Mouse (Mus musculus) R1 (cell line): ENCODE results near the gene Cdc14b.
"Not testable (repeated sequence)": the region's sequence is repeated elsewhere in the genome, so short reads cannot be mapped to it uniquely, and the experiment has no call there.

ENCODE experiments used
- DNase-seq: peaks from one replicate; pipeline ENCODE4 v3.0.0-alpha.2; 2018; ENCODE audit warnings: low read depth, low spot score

Gene Cdc14b

GRCm38 (mm10) chr13:64273891-64274844 is 922 bp downstream of the Cdc14b start:
- peak; percentile 52 for DNase-seq

DNA sequence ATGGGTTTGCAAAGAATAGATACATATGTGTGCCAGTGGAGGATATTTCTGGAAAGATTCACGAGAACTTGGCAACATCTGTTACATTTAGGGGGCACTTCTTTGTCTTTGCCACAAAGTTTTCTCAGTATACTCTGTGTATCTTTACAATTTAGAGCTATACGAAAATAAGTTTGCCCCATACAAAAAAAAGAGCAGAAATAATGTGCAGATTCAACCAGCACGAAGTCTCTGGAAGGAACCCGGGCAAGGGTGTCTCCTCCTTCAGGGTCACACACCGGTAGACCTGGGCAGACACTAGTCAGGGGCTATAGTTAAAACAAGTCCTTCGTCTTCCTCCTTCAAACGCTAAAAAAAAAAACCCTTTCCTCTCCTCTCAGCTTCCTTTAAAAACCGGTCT is 1.7 kb downstream of the Cdc14b start:
- DNase-seq = no peak

GRCm38 (mm10) chr13:64268384-64268783 is 6.7 kb downstream of the Cdc14b start:
- DNase-seq = no peak

DNA sequence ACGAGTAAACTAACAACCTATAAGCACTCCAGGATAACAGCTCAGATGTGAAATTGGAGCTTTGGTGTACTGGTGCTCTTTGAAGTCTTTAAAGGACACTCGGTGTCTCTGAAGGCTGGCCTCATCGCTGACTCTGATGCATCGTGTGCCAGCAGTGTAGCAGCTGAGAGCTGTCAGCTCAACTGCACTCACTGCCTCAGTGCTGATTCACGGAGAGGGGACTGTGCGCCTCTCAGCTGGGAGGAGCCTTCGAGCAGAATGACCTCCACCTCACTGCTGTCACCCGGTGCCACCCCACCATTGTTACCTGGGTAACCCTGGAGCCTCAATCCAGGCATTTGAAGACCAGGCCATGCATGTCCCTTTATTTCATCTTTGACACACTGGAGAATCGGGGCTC is 7.9 kb downstream of the Cdc14b start:
- no peak for DNase-seq

GRCm38 (mm10) chr13:64264586-64264985 is 10.5 kb downstream of the Cdc14b start:
- no peak for DNase-seq

DNA sequence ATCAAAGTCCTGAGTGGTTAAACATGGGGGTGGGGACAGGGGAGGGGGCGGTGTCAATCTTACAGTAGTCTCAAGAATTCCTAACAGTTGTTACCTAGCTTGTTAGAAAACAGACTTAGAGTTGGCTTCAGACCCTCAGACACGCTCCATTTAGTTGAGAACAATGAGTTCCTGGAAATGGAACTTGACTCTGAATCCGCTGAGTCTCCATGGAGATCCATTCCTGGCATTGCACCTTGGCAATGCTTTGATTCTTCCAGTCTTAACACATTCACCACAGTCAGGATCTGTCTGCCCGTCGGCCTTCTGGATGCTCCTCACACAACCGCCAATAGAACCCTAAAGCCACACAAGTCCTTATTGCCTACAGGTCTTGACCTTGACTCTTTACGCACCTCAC is 15.2 kb downstream of the Cdc14b start:
- peak; percentile 62 for DNase-seq

- DNase-seq = no peak
Measured at GRCm38 (mm10) chr13:64258516-64258821, 16.6 kb downstream of the Cdc14b start.

DNA sequence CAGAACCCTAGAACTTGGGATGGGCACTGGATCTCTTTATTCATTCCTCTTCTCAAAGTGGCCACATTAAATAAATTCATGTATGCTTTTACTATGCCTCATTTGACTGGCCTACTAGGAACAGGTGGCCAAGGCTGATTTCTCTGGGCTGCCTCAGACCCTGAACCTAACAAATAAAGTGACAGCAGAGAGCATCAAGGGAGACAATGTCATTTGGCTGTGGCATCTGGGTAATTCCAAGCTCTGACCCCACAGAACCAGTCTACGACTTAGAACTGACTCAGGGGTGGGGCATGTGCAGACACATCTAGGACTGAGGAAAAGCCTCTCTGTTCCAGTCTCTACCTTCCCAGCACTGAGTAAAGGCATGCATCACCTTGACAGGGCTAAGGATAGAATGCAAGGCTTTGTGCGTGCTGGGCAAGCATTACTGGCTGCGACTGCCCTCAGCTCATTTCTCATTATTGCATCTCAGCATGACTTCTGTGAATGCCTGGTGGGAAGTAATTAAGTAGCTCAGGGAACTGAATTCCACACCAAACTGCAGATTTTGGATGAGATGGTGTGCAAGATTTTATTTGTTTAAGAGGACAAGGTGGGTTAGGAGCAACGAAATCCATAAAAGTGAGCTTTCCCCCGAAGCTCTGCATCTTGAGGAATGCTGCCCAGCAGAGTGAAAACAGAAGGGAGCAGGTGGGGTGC is 17.1 kb downstream of the Cdc14b start:
- peak; percentile 60 for DNase-seq

DNA sequence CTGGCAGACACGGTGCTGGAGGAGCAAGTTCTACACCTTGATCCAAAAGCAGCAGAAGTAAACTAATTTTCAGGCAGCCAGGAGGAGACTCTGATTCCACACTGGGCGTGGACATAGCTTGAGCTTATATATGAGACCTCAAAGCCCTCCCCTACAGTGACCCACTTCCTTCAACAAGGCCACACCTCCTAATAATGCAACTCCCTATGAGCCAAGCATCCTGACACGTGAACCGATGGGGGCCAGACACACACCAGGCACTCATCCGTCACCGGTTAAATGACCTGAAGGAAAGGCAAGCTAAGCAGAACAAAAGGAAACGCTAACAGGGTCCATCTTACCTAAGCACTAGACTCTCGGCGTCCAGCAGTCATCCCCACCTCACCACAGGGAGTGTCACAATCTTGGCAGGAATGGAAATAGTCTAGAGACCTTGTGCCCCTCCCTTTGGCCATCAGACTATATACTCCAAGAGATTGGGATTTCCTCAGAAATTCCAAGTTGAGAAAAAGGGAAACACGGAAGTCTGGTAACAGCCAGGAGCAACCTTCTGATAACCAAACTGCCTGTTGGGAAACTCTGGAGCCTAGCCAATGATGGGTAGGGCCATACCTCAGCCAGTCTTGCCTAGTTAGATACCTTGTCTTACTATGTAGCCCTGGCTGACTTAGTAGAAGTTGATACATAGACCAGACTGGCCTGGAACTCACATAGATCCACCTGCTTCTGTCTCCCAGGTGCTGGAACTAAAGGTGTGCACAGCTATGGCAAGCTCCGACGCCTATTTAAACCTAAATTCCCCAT is 17.9 kb downstream of the Cdc14b start:
- DNase-seq = peak; percentile 17

GRCm38 (mm10) chr13:64254185-64254584 is 20.9 kb downstream of the Cdc14b start:
- not testable (repeated sequence) for DNase-seq

GRCm38 (mm10) chr13:64253697-64254096 is 21.4 kb downstream of the Cdc14b start:
- DNase-seq = peak; percentile 60

DNA sequence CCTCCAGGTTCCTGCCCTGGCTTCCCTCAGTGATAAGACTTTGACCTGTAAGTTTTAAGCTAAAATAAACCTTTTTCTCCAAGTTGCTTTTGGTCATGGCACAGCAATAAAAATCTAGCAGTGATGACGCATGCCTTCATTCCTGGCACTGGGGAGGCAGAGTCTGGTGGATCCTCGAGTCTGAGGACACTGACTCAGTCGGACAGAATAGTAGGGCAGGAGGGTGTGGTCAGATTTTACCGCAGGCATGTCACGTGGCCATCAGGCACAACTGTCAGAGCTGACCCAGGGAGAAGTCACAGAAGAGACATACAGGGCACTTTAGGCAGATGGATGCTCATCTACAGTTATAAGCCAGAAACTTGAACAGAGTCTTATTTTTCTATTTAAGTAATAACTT is 22.9 kb downstream of the Cdc14b start:
- DNase-seq = peak; percentile 16

DNA sequence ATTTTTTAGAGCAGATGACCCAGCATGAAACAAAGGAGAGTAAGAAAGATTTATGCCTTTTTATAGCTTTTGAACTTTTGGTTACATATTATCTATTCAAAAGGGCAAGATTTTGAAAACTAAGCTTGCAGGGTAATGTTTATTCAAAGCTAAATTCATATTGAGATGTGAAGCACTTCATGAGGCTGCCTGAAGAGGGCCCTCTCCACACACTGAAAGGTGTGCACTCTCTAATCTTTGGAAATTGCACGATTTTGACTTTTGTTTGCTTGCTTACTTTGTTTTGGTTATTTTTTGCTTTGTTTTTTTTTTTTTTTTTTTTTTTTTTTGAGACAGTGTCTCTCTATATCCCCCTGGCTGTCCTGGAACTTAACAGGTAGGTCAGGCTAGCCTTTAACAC is 24.7 kb downstream of the Cdc14b start:
- DNase-seq = peak; percentile 46

- DNase-seq = peak; percentile 81
Measured at GRCm38 (mm10) chr13:64248775-64249524, 26.1 kb downstream of the Cdc14b start.

DNA sequence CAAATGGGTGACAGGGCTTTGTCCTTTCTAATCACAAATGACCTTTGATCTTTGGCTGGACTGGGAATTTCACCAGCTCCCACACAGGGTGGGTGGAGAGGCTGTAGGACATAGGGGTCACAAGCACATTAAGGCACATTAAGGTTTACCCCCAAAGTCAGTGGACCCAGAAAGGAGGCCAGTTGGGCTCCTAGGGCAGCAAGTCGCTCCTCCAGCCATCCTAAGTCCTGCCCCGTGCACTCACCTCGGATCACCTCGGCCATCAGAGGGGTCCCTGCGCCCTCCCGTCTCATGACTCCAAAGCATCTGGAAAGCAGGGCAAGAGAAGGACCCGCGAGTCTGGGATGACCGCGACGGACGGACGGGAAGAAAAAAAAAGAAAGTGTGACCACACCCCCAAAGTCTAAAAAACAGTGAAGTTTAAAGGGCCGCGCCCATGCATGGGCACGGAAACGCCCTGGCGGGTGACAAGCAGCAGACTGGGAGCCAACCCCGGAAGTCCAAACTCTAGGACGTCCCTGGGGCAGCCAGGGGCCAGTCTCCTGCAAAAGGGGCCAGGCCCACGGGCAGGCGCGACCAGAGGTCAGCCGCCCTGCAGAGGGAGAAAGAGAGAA is 26.8 kb downstream of the Cdc14b start:
- DNase-seq = peak; percentile 46

DNA sequence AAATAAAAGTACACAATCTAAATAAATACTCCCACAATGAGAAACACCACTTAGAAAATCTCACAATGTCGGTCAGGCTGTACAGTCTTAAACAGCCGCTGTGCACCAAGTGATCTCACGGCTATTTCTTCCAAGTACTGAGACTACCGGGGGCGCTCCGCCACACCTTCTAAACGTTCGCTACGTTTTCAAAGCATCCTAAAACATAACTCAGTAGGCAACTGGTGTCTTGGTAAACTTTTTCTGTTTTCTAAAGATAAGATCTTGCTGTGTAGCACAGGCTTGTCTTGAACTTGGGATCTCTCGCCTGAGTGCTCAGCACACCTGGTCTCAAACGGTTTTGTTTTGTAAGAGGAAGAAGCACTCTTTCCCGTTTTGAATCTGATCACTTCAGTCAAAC is 29.0 kb downstream of the Cdc14b start:
- no peak for DNase-seq

GRCm38 (mm10) chr13:64244685-64245261 is 30.3 kb downstream of the Cdc14b start:
- DNase-seq = no peak

DNA sequence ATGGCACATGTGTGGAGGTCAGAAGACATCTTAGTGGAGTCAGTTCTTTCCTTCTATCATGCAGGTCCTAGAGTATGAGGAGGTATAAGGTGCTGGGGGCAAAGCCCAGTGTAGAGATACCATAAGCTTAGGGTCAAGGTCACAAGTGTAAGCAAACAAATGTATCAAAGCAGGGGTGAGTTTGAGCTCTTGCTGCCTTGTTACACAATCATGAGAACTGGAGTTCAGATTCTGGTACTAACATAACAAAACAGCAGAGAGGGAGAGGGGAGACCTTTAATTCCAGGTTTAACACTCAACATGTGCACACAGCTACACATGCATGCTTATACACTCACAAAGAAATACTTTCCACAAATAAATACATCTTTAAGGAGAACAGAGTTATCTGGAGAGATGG is 32.4 kb downstream of the Cdc14b start:
- DNase-seq = no peak

DNA sequence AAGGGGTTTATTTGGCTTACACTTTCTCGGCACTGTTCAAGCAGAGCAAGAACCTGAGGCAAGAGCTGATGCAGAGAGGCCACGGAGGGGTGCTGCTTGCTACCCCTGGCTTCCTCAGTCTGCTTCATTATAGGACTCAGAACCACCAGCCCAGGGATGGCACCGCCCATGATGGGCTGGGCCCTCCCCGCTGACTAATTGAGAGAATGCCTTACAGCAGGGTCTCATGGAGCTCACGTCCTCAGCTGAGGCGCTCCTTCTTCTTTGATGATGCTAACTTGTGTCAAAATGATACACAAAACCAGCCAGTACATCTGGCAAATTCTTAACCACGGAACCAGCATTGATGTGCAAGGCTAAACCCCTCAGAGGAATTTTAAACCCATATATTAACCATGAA is 34.5 kb downstream of the Cdc14b start:
- DNase-seq = no peak

GRCm38 (mm10) chr13:64237681-64238157 is 37.4 kb downstream of the Cdc14b start:
- DNase-seq = no peak
